Mouse (Mus musculus): ENCODE results near the gene Dnal4. TPM values are rescaled to one million over a fixed set of nuclear protein-coding genes. Genes with fewer than 3 reads are reported as not detected.
A peak's percentile ranks its signal among the peaks of the same experiment; 100 is the strongest.

Gene Dnal4
- polyA plus RNA-seq, 2 experiments, result 60.9 to 70.2 TPM

DNA sequence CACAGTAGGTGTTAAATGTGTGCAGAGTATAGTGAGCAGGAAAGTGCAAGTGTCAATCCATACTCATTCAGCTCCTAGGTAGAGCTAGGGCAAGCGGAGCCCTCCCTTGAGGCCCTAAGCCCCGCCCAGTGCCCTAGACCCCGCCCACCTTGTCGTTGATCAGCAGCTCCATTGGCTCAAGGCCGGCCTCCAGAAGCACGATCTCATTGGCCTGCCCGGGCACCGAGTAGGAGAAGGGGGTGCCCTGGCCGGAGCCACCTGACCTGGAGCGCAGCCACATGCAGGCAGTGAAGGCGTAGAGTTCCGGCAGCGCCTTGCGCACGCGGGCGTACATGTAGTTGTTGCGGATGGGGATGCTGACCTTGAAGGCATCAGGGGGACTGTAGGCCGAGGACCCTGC is 14.8 kb upstream of the Dnal4 start:
- no peak overlapping the region for H3K27ac ChIP-seq (replicated peaks; ENCODE audit: low read depth, low read length)
- no peaks in the 10 kb centered on the region for H3K4me1 ChIP-seq (ENCODE audit: control insufficient read depth, insufficient read depth, low read length)
- no peak for TF ChIP-seq POLR2A (IDR thresholded peaks at IDR 0.05; ENCODE audit: borderline replicate concordance, extremely low read depth, insufficient read depth, insufficient read length)
- ATAC-seq (ENCODE audit: low FRiP score, low read depth) (no peak), DNase-seq (ENCODE audit: low spot score) (no peak)
- H3K4me2 ChIP-seq (replicated peaks; ENCODE audit: low read depth, low read length, severe bottlenecking), result no peak overlapping the region
- no peak overlapping the region for H3K9ac ChIP-seq (ENCODE audit: low read depth, low read length, severe bottlenecking)
- WGBS, result 18% methylated on average over 19 of the region's 19 CpGs
- no peaks in the 10 kb centered on the region for H3K9me3 ChIP-seq (ENCODE audit: control insufficient read depth, low read length)
- H3K4me3 ChIP-seq (replicated peaks; ENCODE audit: low read length), result no peak overlapping the region
- no peaks in the 10 kb centered on the region for H3K36me3 ChIP-seq (ENCODE audit: control insufficient read depth, insufficient read depth, low read length)
- H3K27me3 ChIP-seq (ENCODE audit: control insufficient read depth, insufficient read depth, low read length), result no peaks in the 10 kb centered on the region

DNA sequence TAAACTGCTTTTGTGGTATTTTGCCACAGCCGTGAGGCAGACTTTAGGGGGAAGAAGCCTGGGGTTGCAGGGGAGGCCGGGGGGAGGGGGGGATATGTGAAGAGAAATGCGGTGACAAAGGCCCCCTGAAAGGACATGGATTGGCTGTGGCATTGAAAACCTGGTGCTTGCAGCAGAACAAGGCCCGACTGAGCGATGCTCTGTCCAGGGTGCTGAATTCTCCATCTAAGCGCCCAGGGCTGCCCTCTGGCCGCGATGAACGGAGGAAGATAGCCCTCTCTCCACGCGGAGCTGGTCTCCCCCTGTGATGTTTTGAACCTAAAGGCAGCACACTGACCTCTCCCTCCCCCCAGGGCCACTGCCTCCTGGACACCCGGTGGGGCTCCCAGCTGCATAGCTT is 13.9 kb upstream of the Dnal4 start:
- Histone ChIP-seq H3K4me3 (replicated peaks; ENCODE audit: low read length) (no peak overlapping the region), H3K4me1 (ENCODE audit: control insufficient read depth, insufficient read depth, low read length) (no peaks in the 10 kb centered on the region), H3K4me2 (replicated peaks; ENCODE audit: low read depth, low read length, severe bottlenecking) (no peak overlapping the region), H3K36me3 (ENCODE audit: control insufficient read depth, insufficient read depth, low read length) (no peaks in the 10 kb centered on the region), H3K9ac (ENCODE audit: low read depth, low read length, severe bottlenecking) (no peak overlapping the region), H3K9me3 (ENCODE audit: control insufficient read depth, low read length) (no peaks in the 10 kb centered on the region), H3K27ac (replicated peaks; ENCODE audit: low read depth, low read length) (no peak overlapping the region), H3K27me3 (ENCODE audit: control insufficient read depth, insufficient read depth, low read length) (no peaks in the 10 kb centered on the region)
- ATAC-seq (ENCODE audit: low FRiP score, low read depth) (no peak), DNase-seq (ENCODE audit: low spot score) (peak; percentile 83)
- WGBS, result 2% methylated on average over 12 of the region's 12 CpGs
- TF ChIP-seq POLR2A (IDR thresholded peaks at IDR 0.05; ENCODE audit: borderline replicate concordance, extremely low read depth, insufficient read depth, insufficient read length), result no peak

DNA sequence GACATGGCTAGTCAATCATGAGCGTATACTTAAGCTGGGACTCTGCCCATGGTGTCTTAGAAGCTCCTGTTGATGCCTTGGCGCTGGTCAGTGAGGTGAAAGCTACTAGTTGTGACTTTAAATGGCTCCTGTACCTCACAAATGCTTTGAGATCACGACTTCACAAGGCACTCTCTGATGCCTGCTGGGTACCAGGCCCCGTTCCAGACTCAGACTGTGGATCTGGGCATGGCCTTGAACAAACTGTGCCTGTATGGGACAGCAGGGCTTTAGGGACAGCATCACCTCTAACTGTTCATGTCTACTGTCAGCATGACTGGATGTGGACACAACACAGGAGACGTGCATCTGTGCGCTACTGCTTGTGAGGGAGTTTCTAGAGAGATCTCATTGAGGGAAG is 13.3 kb upstream of the Dnal4 start:
- Histone ChIP-seq H3K4me1 (ENCODE audit: control insufficient read depth, insufficient read depth, low read length) (no peaks in the 10 kb centered on the region), H3K9ac (ENCODE audit: low read depth, low read length, severe bottlenecking) (no peak overlapping the region), H3K27ac (replicated peaks; ENCODE audit: low read depth, low read length) (no peak overlapping the region), H3K9me3 (ENCODE audit: control insufficient read depth, low read length) (no peaks in the 10 kb centered on the region), H3K36me3 (ENCODE audit: control insufficient read depth, insufficient read depth, low read length) (no peaks in the 10 kb centered on the region), H3K4me3 (replicated peaks; ENCODE audit: low read length) (no peak overlapping the region), H3K4me2 (replicated peaks; ENCODE audit: low read depth, low read length, severe bottlenecking) (no peak overlapping the region), H3K27me3 (ENCODE audit: control insufficient read depth, insufficient read depth, low read length) (no peaks in the 10 kb centered on the region)
- ATAC-seq (ENCODE audit: low FRiP score, low read depth) (no peak), DNase-seq (ENCODE audit: low spot score) (no peak)
- TF ChIP-seq POLR2A (IDR thresholded peaks at IDR 0.05; ENCODE audit: borderline replicate concordance, extremely low read depth, insufficient read depth, insufficient read length), result no peak
- 80% methylated on average over 6 of the region's 6 CpGs for WGBS

DNA sequence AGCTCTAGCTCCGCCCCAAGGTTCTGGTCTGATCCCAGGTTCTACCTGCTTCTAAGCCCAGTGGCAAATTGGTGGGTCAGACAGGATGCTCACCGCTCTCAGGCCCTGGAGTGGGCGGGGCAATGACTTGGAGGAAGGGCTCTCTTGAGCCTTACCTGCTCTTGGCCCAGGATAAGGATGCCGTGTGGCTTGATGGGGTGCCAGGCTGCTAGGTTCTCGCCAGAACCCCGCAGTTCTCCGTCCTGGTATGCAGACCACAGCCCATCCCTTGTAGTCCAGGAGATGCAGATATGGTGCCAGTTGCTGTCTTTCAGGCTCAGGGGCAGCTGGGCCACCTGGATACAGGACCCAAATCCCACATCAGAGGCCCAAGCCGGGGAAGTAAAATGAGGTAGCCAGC is 12.5 kb upstream of the Dnal4 start:
- H3K36me3 ChIP-seq (ENCODE audit: control insufficient read depth, insufficient read depth, low read length), result no peaks in the 10 kb centered on the region
- DNase-seq (ENCODE audit: low spot score) (no peak), ATAC-seq (ENCODE audit: low FRiP score, low read depth) (no peak)
- H3K4me1 ChIP-seq (ENCODE audit: control insufficient read depth, insufficient read depth, low read length), result no peaks in the 10 kb centered on the region
- no peak overlapping the region for H3K9ac ChIP-seq (ENCODE audit: low read depth, low read length, severe bottlenecking)
- no peak overlapping the region for H3K27ac ChIP-seq (replicated peaks; ENCODE audit: low read depth, low read length)
- no peak overlapping the region for H3K4me2 ChIP-seq (replicated peaks; ENCODE audit: low read depth, low read length, severe bottlenecking)
- no peaks in the 10 kb centered on the region for H3K27me3 ChIP-seq (ENCODE audit: control insufficient read depth, insufficient read depth, low read length)
- TF ChIP-seq POLR2A (IDR thresholded peaks at IDR 0.05; ENCODE audit: borderline replicate concordance, extremely low read depth, insufficient read depth, insufficient read length), result no peak
- 50% methylated on average over 8 of the region's 8 CpGs for WGBS
- no peak overlapping the region for H3K4me3 ChIP-seq (replicated peaks; ENCODE audit: low read length)
- no peaks in the 10 kb centered on the region for H3K9me3 ChIP-seq (ENCODE audit: control insufficient read depth, low read length)

DNA sequence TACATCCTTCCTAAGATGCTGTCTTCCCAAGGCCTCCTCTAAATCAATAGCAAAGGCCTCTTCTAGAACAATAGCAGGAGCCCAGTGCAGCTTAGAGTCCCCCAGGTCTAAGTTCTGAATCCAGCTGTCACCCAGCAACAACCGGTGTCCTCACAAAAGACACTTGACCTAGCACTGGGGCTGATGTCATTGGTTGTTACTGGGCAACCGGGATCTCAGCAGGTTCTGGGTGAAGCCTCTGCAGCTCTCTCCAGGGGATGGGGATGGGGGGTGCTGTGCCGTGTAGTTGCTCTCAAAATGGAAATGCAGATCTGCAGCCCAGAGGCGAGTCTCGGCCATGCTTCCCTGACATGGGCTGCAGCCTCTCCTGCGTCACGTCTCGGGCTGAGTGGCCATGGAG is 10.2 kb upstream of the Dnal4 start:
- Histone ChIP-seq H3K4me2 (replicated peaks; ENCODE audit: low read depth, low read length, severe bottlenecking) (no peak overlapping the region), H3K4me1 (ENCODE audit: control insufficient read depth, insufficient read depth, low read length) (no peaks in the 10 kb centered on the region), H3K9me3 (ENCODE audit: control insufficient read depth, low read length) (no peaks in the 10 kb centered on the region), H3K4me3 (replicated peaks; ENCODE audit: low read length) (no peak overlapping the region), H3K36me3 (ENCODE audit: control insufficient read depth, insufficient read depth, low read length) (no peaks in the 10 kb centered on the region), H3K27me3 (ENCODE audit: control insufficient read depth, insufficient read depth, low read length) (no peaks in the 10 kb centered on the region), H3K9ac (ENCODE audit: low read depth, low read length, severe bottlenecking) (no peak overlapping the region), H3K27ac (replicated peaks; ENCODE audit: low read depth, low read length) (no peak overlapping the region)
- ATAC-seq (ENCODE audit: low FRiP score, low read depth) (no peak), DNase-seq (ENCODE audit: low spot score) (no peak)
- 67% methylated on average over 8 of the region's 8 CpGs for WGBS
- no peak for TF ChIP-seq POLR2A (IDR thresholded peaks at IDR 0.05; ENCODE audit: borderline replicate concordance, extremely low read depth, insufficient read depth, insufficient read length)

DNA sequence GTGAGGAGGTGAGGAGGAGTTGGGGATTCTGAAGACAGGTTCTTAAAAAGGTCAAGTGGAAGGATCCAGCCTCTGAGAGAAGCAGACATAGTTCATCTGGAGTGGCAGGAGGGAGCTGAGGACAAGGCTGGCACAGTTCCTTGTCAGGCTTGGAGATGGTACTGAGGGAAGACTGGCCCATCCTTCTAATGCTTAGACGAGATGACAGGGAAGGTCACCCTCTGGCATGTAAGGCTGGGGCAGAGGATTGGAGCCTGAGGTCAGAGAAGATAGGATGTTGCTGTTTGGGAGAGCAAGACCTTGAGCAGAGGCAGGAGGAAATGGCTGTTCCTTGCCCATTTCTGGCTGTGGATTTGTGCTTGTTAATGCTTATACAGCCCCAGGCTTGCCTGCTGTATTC is 7.4 kb upstream of the Dnal4 start:
- no peak overlapping the region for H3K9ac ChIP-seq (ENCODE audit: low read depth, low read length, severe bottlenecking)
- H3K36me3 ChIP-seq (ENCODE audit: control insufficient read depth, insufficient read depth, low read length), result no peaks in the 10 kb centered on the region
- H3K4me2 ChIP-seq (replicated peaks; ENCODE audit: low read depth, low read length, severe bottlenecking), result no peak overlapping the region
- 67% methylated on average over 1 of the region's 1 CpGs for WGBS
- no peak overlapping the region for H3K27ac ChIP-seq (replicated peaks; ENCODE audit: low read depth, low read length)
- H3K4me3 ChIP-seq (replicated peaks; ENCODE audit: low read length), result no peak overlapping the region
- TF ChIP-seq POLR2A (IDR thresholded peaks at IDR 0.05; ENCODE audit: borderline replicate concordance, extremely low read depth, insufficient read depth, insufficient read length), result no peak
- no peak for ATAC-seq (ENCODE audit: low FRiP score, low read depth)
- no peaks in the 10 kb centered on the region for H3K27me3 ChIP-seq (ENCODE audit: control insufficient read depth, insufficient read depth, low read length)
- no peak for DNase-seq (ENCODE audit: low spot score)
- H3K4me1 ChIP-seq (ENCODE audit: control insufficient read depth, insufficient read depth, low read length), result no peaks in the 10 kb centered on the region
- H3K9me3 ChIP-seq (ENCODE audit: control insufficient read depth, low read length), result no peaks in the 10 kb centered on the region

Data from limb, embryonic 14.5 days (tissue).